Mouse (Mus musculus): ENCODE data around the gene Ppp1r12b.

DNA sequence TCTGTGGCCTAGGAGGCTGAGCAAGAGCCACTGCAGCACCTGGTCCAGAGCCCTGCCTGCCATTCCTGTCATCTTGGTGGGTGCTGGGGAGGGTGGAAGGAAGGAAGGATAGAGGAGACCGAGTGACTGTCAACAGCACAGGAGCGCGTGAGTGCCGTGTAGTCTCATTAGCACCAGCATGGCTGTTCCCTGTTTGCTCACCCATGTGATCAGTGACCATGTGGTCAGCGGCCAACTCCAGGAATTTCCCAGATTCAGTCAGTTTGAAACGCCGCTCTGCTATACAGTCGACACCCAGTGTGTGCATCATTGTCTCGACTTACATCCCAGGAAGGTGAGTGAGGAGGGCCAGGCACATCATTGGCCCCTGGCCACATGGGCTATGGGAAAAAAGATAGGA, 218.3 kb downstream of the Ppp1r12b start:
- TF ChIP-seq EP300 (IDR thresholded peaks at IDR 0.05; ENCODE audit: low read depth in 1 of 2, low read length in 2 of 2), result no peak
- no peak for TF ChIP-seq TBP (IDR thresholded peaks at IDR 0.05; ENCODE audit: low read depth, low read length)
- no peak for TF ChIP-seq GATA1 (IDR thresholded peaks at IDR 0.05; ENCODE audit: low read depth, low read length)
- no peak for TF ChIP-seq CTCF (IDR thresholded peaks at IDR 0.05 in 2 of 3, conservative IDR thresholded peaks at IDR 0.05 in 1 of 3; ENCODE audit: control insufficient read depth in 1 of 3, insufficient read depth in 1 of 3, low read depth in 2 of 3, low read length in 3 of 3, poor library complexity in 1 of 3, severe bottlenecking in 1 of 3)
- no peak for TF ChIP-seq MAX (IDR thresholded peaks at IDR 0.05; ENCODE audit: low read length)
- no peak for TF ChIP-seq MAFK (IDR thresholded peaks at IDR 0.05; ENCODE audit: borderline replicate concordance, low read depth, low read length)
- TF ChIP-seq ZNF384 (IDR thresholded peaks at IDR 0.05; ENCODE audit: low read depth, low read length), result no peak
- TF ChIP-seq POLR2A (IDR thresholded peaks at IDR 0.05; ENCODE audit: control insufficient read depth in 1 of 2, insufficient read depth in 1 of 2, low read depth in 1 of 2, low read length in 2 of 2, poor library complexity in 1 of 2), result no peak
- TF ChIP-seq HCFC1 (IDR thresholded peaks at IDR 0.05; ENCODE audit: low read depth, low read length), result no peak
- TF ChIP-seq CHD1 (IDR thresholded peaks at IDR 0.05; ENCODE audit: low read depth, low read length), result no peak
- no peak for TF ChIP-seq TAL1 (IDR thresholded peaks at IDR 0.05; ENCODE audit: low read length)
- TF ChIP-seq JUND (IDR thresholded peaks at IDR 0.05; ENCODE audit: low read depth, low read length), result no peak

Data from MEL (cell line).